Mouse (Mus musculus): ENCODE measurements at regions not wholly inside any gene's neighbourhood (a gene's known extent, or its start where the extent isn't known, plus 50 kb on each side); places are given as distances from the start of the nearest gene placed in this dataset.

DNA sequence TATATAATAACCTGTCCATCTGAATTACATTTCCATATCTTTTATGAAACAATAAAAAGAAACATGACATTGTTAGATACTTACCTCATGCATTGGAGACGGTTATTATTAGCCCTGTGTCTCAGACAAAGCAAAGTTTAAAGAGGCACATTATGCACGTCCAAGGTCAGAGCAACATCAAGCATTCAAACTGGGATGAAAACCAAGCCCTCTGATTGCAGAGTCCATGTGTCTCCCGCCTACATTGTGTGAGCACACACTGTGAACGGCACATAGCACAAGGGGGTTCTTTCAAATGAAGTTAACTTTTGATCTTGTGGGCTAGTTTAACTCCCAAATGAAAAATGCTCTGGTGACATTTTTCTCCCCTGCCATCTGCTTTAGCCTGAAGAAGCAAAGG, 489.3 kb downstream of the Psat1 start:
- no peak for TF ChIP-seq CTCF (IDR thresholded peaks at IDR 0.05; ENCODE audit: borderline replicate concordance, insufficient read depth, low read depth, low read length)
- no peak for TF ChIP-seq POLR2A (IDR thresholded peaks at IDR 0.05; ENCODE audit: borderline replicate concordance, insufficient read depth, low read length)

Measured in cerebellum, adult 2 months (tissue).